Mouse (Mus musculus) left cerebral cortex, postnatal 36 days (tissue): ENCODE results near the gene Fam50b. TPM values are rescaled to one million over a fixed set of nuclear protein-coding genes. Genes with fewer than 3 reads are reported as not detected.

Experiments used
- DNase-seq, 2 experiments: peaks; one replicate each; pipeline ENCODE4 v3.0.0; 2021 to 2022; ENCODE audit warnings: low spot score in 2 of 2, mixed read lengths in 1 of 2
- intact Hi-C: fragments of 180-260 bp; cut with DNase I; formaldehyde crosslinking; loops from one replicate; pipeline ENCODE4 v1.15.1; 2025
- total RNA-seq, 2 experiments: library from RNA; stranded (reverse); gene quantifications; 2 replicates each; pipeline ENCODE4 v1.2.3; 2021

The Fam50b gene
- total RNA-seq, 2 experiments from 2014 or later, result not detected

DNA sequence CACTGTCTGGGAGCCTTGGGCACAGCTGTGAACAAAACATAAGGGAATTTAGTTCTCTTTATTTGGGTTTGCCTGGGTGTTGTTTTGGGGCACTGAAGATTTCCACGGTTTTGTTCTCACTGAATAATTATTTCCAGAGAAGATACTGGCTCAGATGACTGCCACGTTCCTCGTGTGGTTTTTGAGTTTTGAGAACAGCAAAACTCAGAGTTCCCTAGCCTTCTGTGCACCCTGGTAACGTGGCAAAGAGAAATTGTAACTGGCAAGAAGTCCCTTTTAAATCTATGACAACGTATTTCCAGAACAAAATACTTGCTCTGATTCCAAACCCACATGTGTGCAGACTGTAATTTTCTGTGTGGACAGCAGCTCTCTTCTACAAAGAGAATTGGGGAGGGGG is 52.9 kb downstream of the Fam50b start:
- no peak for DNase-seq
- intact Hi-C loops, result no loop called here

DNA sequence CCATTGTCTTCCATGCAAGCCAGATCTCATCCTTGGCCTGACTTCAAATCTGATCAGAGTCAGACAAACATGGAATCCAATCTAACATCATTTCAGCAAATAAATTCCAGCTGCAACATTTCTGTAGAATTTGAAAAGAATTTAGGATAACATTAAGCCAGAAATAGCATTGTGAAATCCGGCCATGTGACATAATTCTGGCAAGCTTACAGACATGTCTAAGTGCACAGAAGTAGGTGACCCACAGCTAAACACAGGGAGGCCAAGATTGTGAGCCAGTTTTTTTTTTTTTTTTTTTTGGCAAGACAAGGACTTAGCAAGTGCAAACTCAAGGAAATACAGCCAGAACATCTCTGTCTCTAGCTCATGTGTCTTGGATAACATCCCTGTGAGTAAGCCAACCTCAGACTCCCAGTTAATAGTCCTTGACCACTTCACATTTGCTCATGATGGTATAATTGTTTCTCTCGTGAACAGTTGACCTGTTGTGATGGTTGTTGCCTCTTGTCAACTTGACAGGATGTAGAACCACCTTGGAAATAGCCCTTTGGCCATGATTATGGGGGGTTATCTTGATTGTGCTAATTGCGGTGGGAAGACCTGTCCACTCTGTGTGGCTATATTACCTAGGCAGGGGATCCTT is 54.6 kb downstream of the Fam50b start:
- no peak for DNase-seq
- intact Hi-C loops, result no loop called here

DNA sequence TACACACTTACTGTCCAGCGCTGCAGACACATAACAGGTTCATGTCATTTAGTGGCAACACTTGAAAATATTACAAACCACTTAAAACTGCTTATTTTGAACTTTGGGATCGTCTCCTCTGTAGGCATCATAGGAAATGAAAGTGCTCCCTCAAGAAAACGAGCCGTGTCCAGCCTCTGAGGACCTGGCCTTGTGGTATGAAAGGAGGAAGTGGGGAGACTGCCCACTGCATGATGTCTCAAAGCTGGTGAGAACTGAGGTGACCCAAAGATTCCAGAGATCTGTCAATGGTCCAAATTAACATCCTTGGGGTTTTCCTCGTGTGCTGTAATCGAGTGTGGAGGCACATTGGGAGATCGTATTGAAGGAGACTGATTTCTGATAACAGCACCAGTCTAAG is 58.4 kb downstream of the Fam50b start:
- intact Hi-C loops, result loop anchor here (10.0 kb wide), 1 partner anchor 608 kb away; no protein-coding TSS in a partner anchor
- no peak for DNase-seq

DNA sequence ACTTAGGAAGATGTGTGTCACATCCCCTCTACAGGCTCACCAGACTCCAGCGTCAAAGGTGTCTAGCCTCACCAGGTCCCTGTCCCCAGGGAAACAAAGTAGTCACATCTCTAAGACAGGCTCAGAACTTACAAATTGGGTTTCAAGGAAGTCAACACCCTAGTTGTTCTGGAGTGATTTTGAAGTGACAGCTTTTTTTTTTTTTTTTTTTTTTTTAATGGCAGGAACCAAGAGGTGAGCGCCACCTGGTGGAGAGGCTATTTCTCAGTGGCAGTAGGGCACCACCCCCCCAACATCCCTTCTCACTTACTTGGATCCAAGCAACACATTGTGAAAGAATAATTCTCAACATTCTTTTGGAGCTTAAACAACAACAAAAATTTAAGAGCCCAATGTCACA is 59.2 kb downstream of the Fam50b start:
- intact Hi-C loops, result loop anchor here (1.0 to 10.0 kb wide), 2 partner anchors 151 to 609 kb away; no protein-coding TSS in a partner anchor

DNA sequence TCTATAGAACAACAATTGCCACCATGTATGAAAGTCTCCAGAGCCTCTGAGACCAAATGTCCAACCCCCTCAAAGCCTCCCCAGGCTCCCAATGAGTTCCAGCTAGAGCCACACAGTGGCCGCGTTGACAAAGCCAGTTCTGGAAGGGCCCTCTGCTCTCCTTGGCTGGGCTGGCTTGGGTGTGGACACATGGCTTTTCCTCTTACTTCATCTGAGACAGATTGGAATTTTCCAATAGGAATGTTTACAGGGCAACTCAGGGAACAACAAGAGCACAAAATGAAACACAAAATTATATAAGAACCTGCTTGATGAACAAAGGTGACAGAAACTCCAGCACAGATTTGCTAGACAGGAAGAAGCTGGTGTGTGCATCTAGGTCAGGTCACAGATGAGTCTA is 59.8 kb downstream of the Fam50b start:
- intact Hi-C loops, result loop anchor here (1.0 to 10.0 kb wide), 2 partner anchors 151 to 610 kb away; no protein-coding TSS in a partner anchor
- no peak for DNase-seq

More for the DNA sequence above, 59.2 kb downstream of the Fam50b start:
- DNase-seq, result peak; percentile 8 to 37

Other genes starting within 250 kb of the Fam50b start
- gene Pxdc1, start 81.4 kb upstream of the Fam50b start, total RNA-seq, result 1 to 10 TPM; 3.5 to 7.7 TPM
- 10 to 100 TPM; 69.4 to 90.6 TPM for gene Prpf4b, start 140.5 kb downstream of the Fam50b start, total RNA-seq
- gene Fam217a, start 189.5 kb downstream of the Fam50b start, total RNA-seq, result under 1 TPM; 0.79 to 0.91 TPM
- not detected for gene 4933417A18Rik, start 189.6 kb downstream of the Fam50b start, total RNA-seq
- gene Eci3, start 229.0 kb downstream of the Fam50b start, total RNA-seq, result under 1 TPM; 0.41 to 0.57 TPM